Comparison of ENCODE assay signal across 10 mouse cellular contexts in the genomic region with DNA sequence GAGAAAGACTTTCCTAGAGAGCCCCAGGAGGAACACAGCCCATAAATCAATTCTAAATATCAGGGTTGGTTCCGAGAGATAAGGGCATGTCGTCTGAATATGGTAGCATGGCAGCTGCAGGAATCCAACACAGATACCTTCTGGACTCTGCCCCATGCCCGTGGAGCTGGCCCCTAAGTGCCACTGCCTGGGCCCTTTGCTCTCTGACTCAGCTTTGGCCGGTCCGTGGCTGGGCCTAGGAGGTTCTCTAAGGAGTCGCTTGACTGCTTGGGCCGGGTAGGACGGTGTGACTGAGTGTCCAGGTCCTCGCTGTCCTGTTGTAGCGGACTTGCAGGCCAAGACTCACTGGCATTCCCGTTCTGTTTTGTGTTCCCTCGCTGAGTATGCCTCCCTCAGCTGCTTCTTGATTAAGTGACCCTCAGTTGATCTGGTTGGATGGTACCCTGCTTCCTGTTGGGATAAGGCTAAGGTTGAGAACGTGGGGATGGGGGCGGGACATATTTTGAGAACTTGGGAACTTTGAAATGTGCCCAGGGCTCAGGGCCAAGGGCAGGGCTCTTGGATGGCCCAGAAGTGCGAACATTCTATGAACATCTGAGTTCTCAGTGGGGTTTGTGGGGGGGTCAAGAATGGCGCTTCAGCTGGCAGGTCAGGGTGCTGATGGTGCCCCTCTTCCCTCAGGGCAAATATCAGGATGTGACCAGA. TPM values are rescaled to one million over a fixed set of nuclear protein-coding genes. Genes with fewer than 3 reads are reported as not detected.
A peak's percentile ranks its signal among the peaks of the same experiment; 100 is the strongest.
DNase-seq lines count a peak whose midpoint lies in the region; ATAC-seq lines count a peak whose summit lies in the region.
"Had no signal": no experiment of that assay in that cellular context is flagged by ENCODE, and none has a peak within 500 bp of the region (broad histone marks: within the 10 kb centered on the region; RNA-seq: fewer than 3 reads in every experiment).

No protein-coding gene starts in this region.

- WGBS in intestine, embryonic 14.5 days = 66% methylated on average over 16 of the region's 16 CpGs
- 68% methylated on average over 16 of the region's 16 CpGs for WGBS in stomach, embryonic 14.5 days
- whole genome bisulfite sequencing in forebrain, embryonic 15.5 days = 91% methylated on average over 16 of the region's 16 CpGs

- peaks cover 15% of the 10 kb centered on the region for H3K4me1 ChIP-seq in intestine, embryonic 14.5 days (replicated peaks; ENCODE audit: control insufficient read depth, insufficient read depth, low read length)
- H3K4me1 ChIP-seq in stomach, embryonic 14.5 days (ENCODE audit: control insufficient read depth, insufficient read depth, low read length) = peaks cover 14% of the 10 kb centered on the region
- peaks cover 11% of the 10 kb centered on the region for H3K4me1 ChIP-seq in forebrain, embryonic 15.5 days

- H3K4me2 ChIP-seq in intestine, embryonic 14.5 days (ENCODE audit: low read length) = no peak overlapping the region
- H3K4me2 ChIP-seq in stomach, embryonic 14.5 days (replicated peaks; ENCODE audit: low read depth, low read length) = no peak overlapping the region
- H3K4me2 ChIP-seq in forebrain, embryonic 15.5 days (replicated peaks) = no peak overlapping the region

- no peak overlapping the region for H3K9ac ChIP-seq in intestine, embryonic 14.5 days (ENCODE audit: low read length)
- no peak overlapping the region for H3K9ac ChIP-seq in stomach, embryonic 14.5 days (replicated peaks; ENCODE audit: low read depth, low read length)
- no peak overlapping the region for H3K9ac ChIP-seq in forebrain, embryonic 15.5 days (replicated peaks)

- ATAC-seq in intestine, embryonic 14.5 days (replicated peaks; ENCODE audit: low FRiP score, low TSS enrichment, low read depth) = no peak
- ATAC-seq in stomach, embryonic 14.5 days (ENCODE audit: insufficient number of reproducible peaks, insufficient read depth, low FRiP score, low read depth) = no peak
- ATAC-seq in forebrain, embryonic 15.5 days (replicated peaks) = no peak

- H3K4me3 ChIP-seq in intestine, embryonic 14.5 days (ENCODE audit: low read depth, low read length) = no peak overlapping the region
- no peak overlapping the region for H3K4me3 ChIP-seq in stomach, embryonic 14.5 days (ENCODE audit: low read depth, low read length)
- no peak overlapping the region for H3K4me3 ChIP-seq in forebrain, embryonic 15.5 days

- peak; percentile 68 for DNase-seq in kidney, adult 11 months
- no peak for DNase-seq in kidney, postnatal 4 days
- no peak for DNase-seq in intestine, embryonic 14.5 days (ENCODE audit: low spot score)
- DNase-seq in kidney, postnatal 10 days = peak; percentile 46
- DNase-seq in embryo, embryonic 11 days = no peak
- DNase-seq: lung, postnatal 10 days; right cerebral cortex, postnatal 25 days; thymus, postnatal 36 days had no signal

- H3K36me3 ChIP-seq in intestine, embryonic 14.5 days (ENCODE audit: control insufficient read depth, insufficient read depth, low read length) = no peaks in the 10 kb centered on the region
- no peaks in the 10 kb centered on the region for H3K36me3 ChIP-seq in stomach, embryonic 14.5 days (ENCODE audit: control insufficient read depth, insufficient read depth, low read length)
- H3K36me3 ChIP-seq in forebrain, embryonic 15.5 days = no peaks in the 10 kb centered on the region

- 0 out of 2 replicates have a peak, but pooled peaks cover 3% of the 10 kb centered on the region for H3K9me3 ChIP-seq in intestine, embryonic 14.5 days (ENCODE audit: control insufficient read depth, low read length)
- no peaks in the 10 kb centered on the region for H3K9me3 ChIP-seq in stomach, embryonic 14.5 days (ENCODE audit: control insufficient read depth, low read depth, low read length)
- H3K9me3 ChIP-seq in forebrain, embryonic 15.5 days = no peaks in the 10 kb centered on the region

- no peaks in the 10 kb centered on the region for H3K27me3 ChIP-seq in intestine, embryonic 14.5 days (replicated peaks; ENCODE audit: control insufficient read depth, insufficient read depth, low read length)
- H3K27me3 ChIP-seq in stomach, embryonic 14.5 days (ENCODE audit: control insufficient read depth, insufficient read depth, low read length) = no peaks in the 10 kb centered on the region
- H3K27me3 ChIP-seq in forebrain, embryonic 15.5 days = peaks cover 35% of the 10 kb centered on the region

- peak overlapping the region; percentile 73 for H3K27ac ChIP-seq in intestine, embryonic 14.5 days (ENCODE audit: low read depth)
- H3K27ac ChIP-seq in stomach, embryonic 14.5 days (ENCODE audit: low read length) = peak overlapping the region; percentile 64; the same call in 1 of the 2 replicates
- no peak overlapping the region for H3K27ac ChIP-seq in forebrain, embryonic 15.5 days (replicated peaks)

RNA-seq across cellular contexts. Expression of a gene that starts 30.9 kb away (rescaled TPM):
- 134 TPM in 2 replicates for polyA plus RNA-seq in intestine, embryonic 14.5 days (2014; fragmentation: Nextera tagmentation; extraction: Ambion mirVana)
- 233 and 235 TPM in 2 replicates for polyA plus RNA-seq in stomach, embryonic 14.5 days (2014; fragmentation: Nextera tagmentation; extraction: Ambion mirVana)
- polyA plus RNA-seq in forebrain, embryonic 15.5 days (2015; fragmentation: Nextera tagmentation; extraction: Ambion mirVana) = 30.3 and 36.0 TPM in 2 replicates

Comparison
In these comparisons a context has a peak if more than half of its experiments do, and no peak if none do; other contexts are left out.
1. DNase-seq: peak in kidney, adult 11 months (single experiment) and kidney, postnatal 10 days (single experiment); none in kidney, postnatal 4 days (0 of 2), intestine, embryonic 14.5 days (single experiment) and embryo, embryonic 11 days (single experiment).